Mouse (Mus musculus) liver, adult 2 months (tissue): Measurements from ENCODE around the gene Il10rb. TPM values are rescaled to one million over a fixed set of nuclear protein-coding genes. Genes with fewer than 3 reads are reported as not detected.

Experiments used
- DNase-seq: peaks from one replicate; pipeline ENCODE4 v3.0.0-alpha.2; 2011; ENCODE audit warnings: low read depth, low spot score; ENCODE audit errors: extremely low read depth
- H3K27ac ChIP-seq: fragments of 200-500 bp; replicated peaks from 2 replicates; pipeline ENCODE4 v1.5.1; 2012; ENCODE audit warnings: low read depth, mild to moderate bottlenecking, control low read depth, inconsistent platforms, low read length; ENCODE audit not compliant: insufficient read depth
- H3K27me3 ChIP-seq: fragments of 200-500 bp; 2 replicates; pipeline ENCODE4 v1.6.1; 2012; ENCODE audit warnings: mild to moderate bottlenecking, moderate library complexity, low read length, inconsistent platforms; ENCODE audit not compliant: control insufficient read depth, insufficient read depth
- H3K36me3 ChIP-seq: fragments of 200-500 bp; 2 replicates; pipeline ENCODE4 v1.6.1; 2012; ENCODE audit warnings: low read length, inconsistent platforms; ENCODE audit not compliant: control insufficient read depth, insufficient read depth
- H3K4me1 ChIP-seq: fragments of 200-500 bp; 2 replicates; pipeline ENCODE4 v1.6.1; 2011; ENCODE audit warnings: low read length; ENCODE audit not compliant: control insufficient read depth, insufficient read depth
- H3K4me3 ChIP-seq: fragments of 200-500 bp; 2 replicates; pipeline ENCODE4 v1.5.1; 2011; ENCODE audit warnings: low read depth, mild to moderate bottlenecking, control low read depth, low read length, moderate library complexity; ENCODE audit not compliant: insufficient read depth
- H3K79me2 ChIP-seq: fragments of 200-500 bp; 2 replicates; pipeline ENCODE4 v1.6.1; 2012; ENCODE audit warnings: inconsistent platforms, mild to moderate bottlenecking, low read length, moderate library complexity; ENCODE audit not compliant: control insufficient read depth, insufficient read depth
- H3K9ac ChIP-seq: fragments of 200-500 bp; 2 replicates; pipeline ENCODE4 v1.6.1; 2012; ENCODE audit warnings: low read depth, mild to moderate bottlenecking, control low read depth, inconsistent platforms, low read length
- CTCF ChIP-seq: fragments of 200-500 bp; IDR thresholded peaks from 2 replicates; pipeline ENCODE4 v1.5.1; 2011; ENCODE audit warnings: low read depth, low read length, control low read depth
- POLR2A ChIP-seq: fragments of 200-500 bp; IDR thresholded peaks from 2 replicates; pipeline ENCODE4 v1.6.1; 2011; ENCODE audit warnings: low read length, control low read depth; ENCODE audit not compliant: insufficient read depth; ENCODE audit errors: extremely low read depth
- whole genome bisulfite sequencing: fragments of 180-500 bp; shearing (Covaris S2); methylation state at CpG from one replicate; pipeline ENCODE4 v1.1.7; 2018; 5-methylcytosine and 5-hydroxymethylcytosine counted together
- polyA plus RNA-seq: library from polyadenylated mRNA; depleted of rRNA; stranded (reverse); fragments of >200 nt; gene quantifications from 2 replicates; pipeline ENCODE4 v1.2.3, GENCODE M21; 2012
- total RNA-seq: library from RNA; depleted of rRNA; stranded (reverse); fragments of >200 nt; gene quantifications from 2 replicates; pipeline ENCODE4 v1.2.3, GENCODE M21; 2014

The Il10rb gene
- total and polyA plus RNA-seq, 2 experiments = 5.1 to 7.3 TPM

DNA sequence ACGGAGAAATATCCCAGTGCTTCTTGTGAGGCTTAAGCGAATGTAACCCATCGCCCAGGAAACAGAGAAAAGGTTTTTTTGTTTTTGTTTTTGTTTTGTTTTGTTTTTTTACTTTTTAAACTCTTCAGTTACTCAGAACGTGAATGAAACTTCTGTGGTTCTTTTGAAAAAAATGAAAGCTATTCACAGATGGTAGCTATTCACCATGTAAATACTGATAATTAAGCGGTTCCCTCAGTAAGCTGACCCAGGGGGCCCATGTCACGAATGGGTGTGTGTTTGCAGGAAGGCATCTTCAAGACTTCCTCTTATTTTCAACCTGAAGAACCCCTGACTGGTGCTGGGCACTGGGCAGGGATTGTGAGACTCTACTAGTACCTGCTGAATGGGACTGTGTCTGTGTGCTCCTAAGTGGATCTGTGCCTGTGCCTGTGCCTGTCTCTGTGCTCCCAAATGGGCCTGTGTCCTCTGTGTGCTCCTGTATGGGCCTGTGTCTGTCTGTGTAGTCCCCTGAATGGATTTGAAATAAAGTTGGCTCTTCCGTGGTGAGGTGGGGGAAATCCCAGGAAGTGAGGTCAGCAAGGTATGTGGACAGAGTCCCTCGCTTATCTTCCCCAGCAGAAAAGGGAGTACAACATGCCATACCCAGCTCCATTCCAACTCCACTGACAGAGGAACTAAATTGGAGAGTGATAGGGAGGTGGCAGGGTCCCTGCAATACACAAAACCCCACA lies 41.0 kb downstream of the Il10rb start:
- H3K4me1 ChIP-seq = peaks cover 17% of the 10 kb centered on the region
- H3K9ac ChIP-seq = no peak overlapping the region; the same call in 1 of the 2 replicates
- peak overlapping the region; percentile 45 for H3K27ac ChIP-seq
- H3K4me3 ChIP-seq = no peak overlapping the region
- 69% methylated on average over 8 of the region's 8 CpGs for WGBS
- no peaks in the 10 kb centered on the region for H3K27me3 ChIP-seq
- H3K79me2 ChIP-seq = no peaks in the 10 kb centered on the region
- no peak for DNase-seq
- no peaks in the 10 kb centered on the region for H3K36me3 ChIP-seq
- TF ChIP-seq CTCF (no peak), POLR2A (no peak)

DNA sequence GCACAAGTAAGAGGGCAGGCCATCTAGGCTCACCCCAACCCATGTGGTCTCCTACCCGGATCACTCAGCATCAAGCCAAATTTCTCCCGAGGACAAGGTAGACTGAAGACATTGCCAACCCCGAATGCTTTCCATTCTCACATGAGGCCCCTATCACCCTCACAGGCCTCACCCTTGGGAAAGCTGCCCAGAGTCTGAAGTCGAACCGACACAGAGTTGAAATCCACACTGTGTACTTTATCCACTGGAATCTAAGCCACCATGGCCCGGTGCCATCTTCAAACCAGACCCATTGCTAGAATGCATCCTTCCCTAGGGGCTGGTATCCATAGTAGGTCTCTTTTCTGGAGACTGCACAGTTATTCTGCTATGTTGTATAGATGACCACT lies 41.5 kb downstream of the Il10rb start:
- H3K27me3 ChIP-seq = no peaks in the 10 kb centered on the region
- no peaks in the 10 kb centered on the region for H3K79me2 ChIP-seq
- no peak for TF ChIP-seq CTCF
- no peaks in the 10 kb centered on the region for H3K36me3 ChIP-seq
- DNase-seq = peak; percentile 88
- H3K4me3 ChIP-seq = no peak overlapping the region
- H3K27ac ChIP-seq = peak overlapping the region; percentile 45
- H3K9ac ChIP-seq = no peak overlapping the region; the same call in 1 of the 2 replicates
- peaks cover 21% of the 10 kb centered on the region for H3K4me1 ChIP-seq
- WGBS = 25% methylated on average over 6 of the region's 6 CpGs

DNA sequence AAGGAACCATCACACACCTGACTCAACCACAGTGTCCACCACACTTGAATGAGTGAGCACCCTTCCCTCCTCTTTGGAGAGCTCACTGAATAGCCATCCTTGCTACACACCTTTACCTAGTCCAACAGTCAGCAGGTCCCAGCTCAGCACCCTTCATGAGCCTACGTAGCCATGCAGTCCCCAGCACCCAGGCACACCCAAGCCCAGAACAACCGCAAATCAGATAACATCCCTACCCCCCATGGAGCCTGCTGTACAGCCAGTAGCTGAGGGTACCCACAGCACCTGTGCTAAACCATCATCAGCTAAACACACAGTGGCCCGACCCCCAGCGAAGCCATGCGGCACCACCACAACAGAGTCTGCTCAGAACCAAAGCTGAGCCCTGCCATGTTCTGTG lies 42.1 kb downstream of the Il10rb start:
- TF ChIP-seq CTCF (no peak), POLR2A (no peak)
- no peak overlapping the region for H3K9ac ChIP-seq
- 97% methylated on average over 5 of the region's 5 CpGs for WGBS
- no peaks in the 10 kb centered on the region for H3K36me3 ChIP-seq
- no peak for DNase-seq
- H3K27me3 ChIP-seq = no peaks in the 10 kb centered on the region
- H3K4me3 ChIP-seq = no peak overlapping the region
- no peaks in the 10 kb centered on the region for H3K79me2 ChIP-seq
- H3K27ac ChIP-seq = no peak overlapping the region
- H3K4me1 ChIP-seq = peaks cover 24% of the 10 kb centered on the region

DNA sequence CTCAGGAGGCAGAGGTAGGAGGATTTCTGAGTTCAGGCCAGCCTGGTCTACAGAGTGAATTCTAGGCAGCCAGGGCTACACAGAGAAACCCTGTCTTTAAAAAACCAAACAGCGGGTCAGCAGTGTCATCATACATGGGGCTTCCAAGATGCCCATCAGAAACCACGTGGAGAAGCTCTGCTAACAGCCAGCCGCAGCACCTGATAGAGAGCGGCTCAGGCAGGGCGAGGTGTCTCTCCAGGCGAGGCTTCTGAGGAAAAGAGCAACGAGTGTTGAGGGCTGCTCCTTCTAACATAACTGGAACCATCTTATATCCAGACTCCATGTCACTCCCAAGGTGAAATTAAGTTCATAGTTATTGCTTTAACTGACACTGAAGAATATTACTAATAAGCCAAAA lies 42.9 kb downstream of the Il10rb start:
- Histone ChIP-seq H3K27ac (no peak overlapping the region), H3K27me3 (no peaks in the 10 kb centered on the region), H3K4me3 (no peak overlapping the region), H3K79me2 (no peaks in the 10 kb centered on the region), H3K9ac (no peak overlapping the region), H3K4me1 (peaks cover 24% of the 10 kb centered on the region), H3K36me3 (no peaks in the 10 kb centered on the region)
- WGBS = 94% methylated on average over 7 of the region's 7 CpGs
- DNase-seq = no peak
- TF ChIP-seq POLR2A (no peak), CTCF (no peak)

DNA sequence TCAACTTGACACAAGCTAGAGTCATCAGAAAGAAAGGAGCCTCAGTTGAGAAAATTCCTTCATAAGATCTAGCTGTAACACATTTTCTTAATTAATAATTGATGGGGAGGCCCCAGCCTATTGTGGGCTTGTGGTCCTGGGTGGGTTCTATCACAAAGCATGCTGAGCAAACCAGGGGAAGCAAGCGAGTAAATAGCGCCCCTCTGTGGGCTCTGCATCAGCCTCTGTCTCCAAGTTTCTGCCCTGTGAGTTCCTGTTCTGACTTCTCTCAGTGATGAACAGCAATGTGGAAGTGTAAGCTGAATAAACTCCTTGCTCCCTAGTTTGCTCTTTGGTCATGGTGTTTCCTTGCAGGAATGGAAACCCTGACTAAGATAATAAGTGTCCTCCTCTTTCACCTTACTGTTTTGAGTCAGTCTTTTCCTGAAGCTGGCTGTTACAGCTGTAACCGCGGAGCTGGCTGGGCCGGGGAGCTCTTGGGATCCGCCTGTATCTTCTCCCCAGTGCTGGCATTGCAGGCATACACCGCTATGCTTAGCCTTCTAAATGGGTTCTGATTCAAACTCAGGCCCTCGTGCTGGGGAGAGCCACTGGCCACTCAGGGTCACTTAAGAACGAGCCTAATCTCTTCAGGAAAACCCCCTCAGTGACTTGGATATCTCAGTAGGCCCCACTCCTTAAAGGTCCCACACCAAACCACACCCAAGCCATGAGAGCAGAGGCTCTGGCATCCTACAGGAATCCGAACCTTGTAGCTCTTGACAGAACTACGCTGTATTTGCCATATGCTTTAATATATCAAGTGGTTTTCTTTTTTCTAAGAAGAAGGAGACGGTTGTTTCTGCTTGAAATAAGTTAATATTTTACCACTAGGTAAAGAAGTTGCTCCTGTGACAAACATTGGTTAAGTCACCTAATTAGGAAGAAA lies 44.4 kb downstream of the Il10rb start:
- H3K4me1 ChIP-seq = peaks cover 24% of the 10 kb centered on the region
- H3K9ac ChIP-seq = no peak overlapping the region
- H3K27me3 ChIP-seq = no peaks in the 10 kb centered on the region
- no peaks in the 10 kb centered on the region for H3K36me3 ChIP-seq
- no peak overlapping the region for H3K4me3 ChIP-seq
- TF ChIP-seq CTCF (no peak), POLR2A (no peak)
- H3K27ac ChIP-seq = 0 out of 2 replicates have a peak overlapping the region, but pooled peaks have one; percentile 13
- peak; percentile 37 for DNase-seq
- WGBS = 56% methylated on average over 12 of the region's 12 CpGs
- H3K79me2 ChIP-seq = no peaks in the 10 kb centered on the region
